Mouse (Mus musculus): Measurements from ENCODE around the gene Slc16a11. TPM values are rescaled to one million over a fixed set of nuclear protein-coding genes. Genes with fewer than 3 reads are reported as not detected.

The Slc16a11 gene
- total and polyA plus RNA-seq, 2 experiments = 12.5 to 84.4 TPM

GRCm38 (mm10) chr11:70206801-70207200 is 5.8 kb upstream of the Slc16a11 start:
- Histone ChIP-seq H3K4me3 (ENCODE audit: insufficient read depth, low read depth, low read length) (no peak overlapping the region), H3K79me2 (ENCODE audit: control insufficient read depth, insufficient read depth, low read length) (no peaks in the 10 kb centered on the region), H3K27ac (replicated peaks; ENCODE audit: insufficient read depth, low read depth, low read length) (no peak overlapping the region), H3K9ac (ENCODE audit: low read depth, low read length) (no peak overlapping the region), H3K27me3 (ENCODE audit: control insufficient read depth, insufficient read depth, low read length) (no peaks in the 10 kb centered on the region), H3K4me1 (ENCODE audit: control insufficient read depth, insufficient read depth, low read length) (no peaks in the 10 kb centered on the region), H3K36me3 (ENCODE audit: control insufficient read depth, insufficient read depth, low read length) (no peaks in the 10 kb centered on the region)
- 80% methylated on average over 2 of the region's 2 CpGs for WGBS
- no peak for DNase-seq (ENCODE audit: extremely low read depth, low read depth, low spot score)
- no peak for TF ChIP-seq POLR2A (IDR thresholded peaks at IDR 0.05; ENCODE audit: extremely low read depth, insufficient read depth, low read length)
- no peak for TF ChIP-seq CTCF (IDR thresholded peaks at IDR 0.05; ENCODE audit: low read depth, low read length)

GRCm38 (mm10) chr11:70207283-70207682 is 5.3 kb upstream of the Slc16a11 start:
- TF ChIP-seq CTCF (IDR thresholded peaks at IDR 0.05; ENCODE audit: low read depth, low read length) (no peak), POLR2A (IDR thresholded peaks at IDR 0.05; ENCODE audit: extremely low read depth, insufficient read depth, low read length) (no peak)
- WGBS = 80% methylated on average over 7 of the region's 7 CpGs
- peaks cover 3% of the 10 kb centered on the region; the same call in 1 of the 2 replicates for H3K4me1 ChIP-seq (ENCODE audit: control insufficient read depth, insufficient read depth, low read length)
- H3K27me3 ChIP-seq (ENCODE audit: control insufficient read depth, insufficient read depth, low read length) = no peaks in the 10 kb centered on the region
- DNase-seq (ENCODE audit: extremely low read depth, low read depth, low spot score) = no peak
- no peak overlapping the region for H3K4me3 ChIP-seq (ENCODE audit: insufficient read depth, low read depth, low read length)
- H3K9ac ChIP-seq (ENCODE audit: low read depth, low read length) = no peak overlapping the region
- no peak overlapping the region for H3K27ac ChIP-seq (replicated peaks; ENCODE audit: insufficient read depth, low read depth, low read length)
- no peaks in the 10 kb centered on the region for H3K79me2 ChIP-seq (ENCODE audit: control insufficient read depth, insufficient read depth, low read length)
- no peaks in the 10 kb centered on the region for H3K36me3 ChIP-seq (ENCODE audit: control insufficient read depth, insufficient read depth, low read length)

GRCm38 (mm10) chr11:70208778-70209388 is 3.7 kb upstream of the Slc16a11 start:
- Histone ChIP-seq H3K4me3 (ENCODE audit: insufficient read depth, low read depth, low read length) (no peak overlapping the region), H3K27ac (replicated peaks; ENCODE audit: insufficient read depth, low read depth, low read length) (no peak overlapping the region), H3K4me1 (ENCODE audit: control insufficient read depth, insufficient read depth, low read length) (peaks cover 15% of the 10 kb centered on the region), H3K9ac (ENCODE audit: low read depth, low read length) (no peak overlapping the region), H3K79me2 (ENCODE audit: control insufficient read depth, insufficient read depth, low read length) (no peaks in the 10 kb centered on the region), H3K27me3 (ENCODE audit: control insufficient read depth, insufficient read depth, low read length) (no peaks in the 10 kb centered on the region), H3K36me3 (ENCODE audit: control insufficient read depth, insufficient read depth, low read length) (no peaks in the 10 kb centered on the region)
- 79% methylated on average over 5 of the region's 5 CpGs for WGBS
- TF ChIP-seq POLR2A (IDR thresholded peaks at IDR 0.05; ENCODE audit: extremely low read depth, insufficient read depth, low read length) = no peak
- no peak for TF ChIP-seq CTCF (IDR thresholded peaks at IDR 0.05; ENCODE audit: low read depth, low read length)
- DNase-seq (ENCODE audit: extremely low read depth, low read depth, low spot score) = no peak

GRCm38 (mm10) chr11:70210681-70211080 is 1.9 kb upstream of the Slc16a11 start:
- Histone ChIP-seq H3K4me1 (ENCODE audit: control insufficient read depth, insufficient read depth, low read length) (peaks cover 15% of the 10 kb centered on the region), H3K27me3 (ENCODE audit: control insufficient read depth, insufficient read depth, low read length) (no peaks in the 10 kb centered on the region), H3K4me3 (ENCODE audit: insufficient read depth, low read depth, low read length) (no peak overlapping the region), H3K9ac (ENCODE audit: low read depth, low read length) (no peak overlapping the region), H3K79me2 (ENCODE audit: control insufficient read depth, insufficient read depth, low read length) (no peaks in the 10 kb centered on the region), H3K27ac (replicated peaks; ENCODE audit: insufficient read depth, low read depth, low read length) (no peak overlapping the region), H3K36me3 (ENCODE audit: control insufficient read depth, insufficient read depth, low read length) (no peaks in the 10 kb centered on the region)
- DNase-seq (ENCODE audit: extremely low read depth, low read depth, low spot score) = no peak
- 98% methylated on average over 2 of the region's 2 CpGs for whole genome bisulfite sequencing
- TF ChIP-seq CTCF (IDR thresholded peaks at IDR 0.05; ENCODE audit: low read depth, low read length) (no peak), POLR2A (IDR thresholded peaks at IDR 0.05; ENCODE audit: extremely low read depth, insufficient read depth, low read length) (no peak)

- Histone ChIP-seq H3K4me3 (ENCODE audit: insufficient read depth, low read depth, low read length) (no peak overlapping the region), H3K9ac (ENCODE audit: low read depth, low read length) (no peak overlapping the region), H3K36me3 (ENCODE audit: control insufficient read depth, insufficient read depth, low read length) (no peaks in the 10 kb centered on the region), H3K79me2 (ENCODE audit: control insufficient read depth, insufficient read depth, low read length) (no peaks in the 10 kb centered on the region), H3K4me1 (ENCODE audit: control insufficient read depth, insufficient read depth, low read length) (peaks cover 15% of the 10 kb centered on the region), H3K27ac (replicated peaks; ENCODE audit: insufficient read depth, low read depth, low read length) (no peak overlapping the region), H3K27me3 (ENCODE audit: control insufficient read depth, insufficient read depth, low read length) (no peaks in the 10 kb centered on the region)
- no peak for DNase-seq (ENCODE audit: extremely low read depth, low read depth, low spot score)
- WGBS = 89% methylated on average over 6 of the region's 6 CpGs
- TF ChIP-seq CTCF (IDR thresholded peaks at IDR 0.05; ENCODE audit: low read depth, low read length) = no peak
- no peak for TF ChIP-seq POLR2A (IDR thresholded peaks at IDR 0.05; ENCODE audit: extremely low read depth, insufficient read depth, low read length)
Observed at GRCm38 (mm10) chr11:70211972-70212371, 580 bp upstream of the Slc16a11 start.

- WGBS = 7% methylated on average over 9 of the region's 9 CpGs
- TF ChIP-seq CTCF (IDR thresholded peaks at IDR 0.05; ENCODE audit: low read depth, low read length) (peak; percentile 64), POLR2A (IDR thresholded peaks at IDR 0.05; ENCODE audit: extremely low read depth, insufficient read depth, low read length) (no peak)
Observed at GRCm38 (mm10) chr11:70212896-70213295, 344 bp downstream of the Slc16a11 start.

More at GRCm38 (mm10) chr11:70212896-70213295, 344 bp downstream of the Slc16a11 start:
- no peaks in the 10 kb centered on the region for H3K36me3 ChIP-seq (ENCODE audit: control insufficient read depth, insufficient read depth, low read length)
- peaks cover 15% of the 10 kb centered on the region for H3K4me1 ChIP-seq (ENCODE audit: control insufficient read depth, insufficient read depth, low read length)
- no peaks in the 10 kb centered on the region for H3K27me3 ChIP-seq (ENCODE audit: control insufficient read depth, insufficient read depth, low read length)
- DNase-seq (ENCODE audit: extremely low read depth, low read depth, low spot score) = peak; percentile 88
- H3K27ac ChIP-seq (replicated peaks; ENCODE audit: insufficient read depth, low read depth, low read length) = peak overlapping the region; percentile 53; the same call in 1 of the 2 replicates
- H3K4me3 ChIP-seq (ENCODE audit: insufficient read depth, low read depth, low read length) = no peak overlapping the region
- H3K79me2 ChIP-seq (ENCODE audit: control insufficient read depth, insufficient read depth, low read length) = no peaks in the 10 kb centered on the region
- peak overlapping the region; percentile 49; the same call in 1 of the 2 replicates for H3K9ac ChIP-seq (ENCODE audit: low read depth, low read length)
